Mouse (Mus musculus) splenic B cell, adult 2 months (primary cell): ENCODE measurements around the gene 9530003J23Rik.
A peak's percentile ranks its signal among the peaks of the same experiment; 100 is the strongest.
"Not testable (repeated sequence)": the region's sequence is repeated elsewhere in the genome, so short reads cannot be mapped to it uniquely, and the experiment has no call there.

Experiments
- DNase-seq: peaks from one replicate; pipeline ENCODE4 v3.0.0-alpha.2; 2011; ENCODE audit warnings: low read depth, low spot score
- H3K27me3 ChIP-seq: 2 replicates; pipeline ENCODE4 v1.6.1; 2012; ENCODE audit warnings: mild to moderate bottlenecking, low read length, moderate library complexity, mixed read lengths; ENCODE audit not compliant: control insufficient read depth, poor library complexity, insufficient read depth, severe bottlenecking
- H3K36me3 ChIP-seq: 2 replicates; pipeline ENCODE4 v1.6.1; 2012; ENCODE audit warnings: mild to moderate bottlenecking, low read length, moderate library complexity, mixed read lengths; ENCODE audit not compliant: control insufficient read depth, poor library complexity, insufficient read depth, severe bottlenecking

9530003J23Rik gene

GRCm38 (mm10) chr10:117274645-117275044, 36.1 kb upstream of the 9530003J23Rik start:
- not testable (repeated sequence) for H3K36me3 ChIP-seq, DNase-seq, H3K27me3 ChIP-seq

GRCm38 (mm10) chr10:117272023-117272422, 33.5 kb upstream of the 9530003J23Rik start:
- Histone ChIP-seq H3K36me3 (no peaks in the 10 kb centered on the region; the same call in 1 of the 2 replicates), H3K27me3 (0 out of 2 replicates have a peak, but pooled peaks cover 2% of the 10 kb centered on the region)
- DNase-seq: peak; percentile 39

GRCm38 (mm10) chr10:117259870-117260269, 21.4 kb upstream of the 9530003J23Rik start:
- Histone ChIP-seq H3K27me3 (no peaks in the 10 kb centered on the region), H3K36me3 (no peaks in the 10 kb centered on the region)
- DNase-seq: no peak

GRCm38 (mm10) chr10:117235866-117236265, 2.6 kb downstream of the 9530003J23Rik start:
- no peak for DNase-seq
- Histone ChIP-seq H3K27me3 (no peaks in the 10 kb centered on the region), H3K36me3 (no peaks in the 10 kb centered on the region)

- no peaks in the 10 kb centered on the region for H3K27me3 ChIP-seq
- no peak for DNase-seq
- H3K36me3 ChIP-seq: no peaks in the 10 kb centered on the region
These were observed 3.7 kb downstream of the 9530003J23Rik start for GRCm38 (mm10) chr10:117234825-117235224.

- peak; percentile 45 for DNase-seq
- no peaks in the 10 kb centered on the region for H3K27me3 ChIP-seq
These were observed 8.7 kb downstream of the 9530003J23Rik start for GRCm38 (mm10) chr10:117229826-117230225.

GRCm38 (mm10) chr10:117226002-117226401, 12.5 kb downstream of the 9530003J23Rik start:
- H3K27me3 ChIP-seq: no peaks in the 10 kb centered on the region
- no peak for DNase-seq
- H3K36me3 ChIP-seq: no peaks in the 10 kb centered on the region; the same call in 1 of the 2 replicates

More at GRCm38 (mm10) chr10:117229826-117230225, 8.7 kb downstream of the 9530003J23Rik start:
- no peaks in the 10 kb centered on the region for H3K36me3 ChIP-seq

GRCm38 (mm10) chr10:117225094-117225493, 13.4 kb downstream of the 9530003J23Rik start:
- H3K36me3 ChIP-seq: peaks cover 3% of the 10 kb centered on the region
- H3K27me3 ChIP-seq: no peaks in the 10 kb centered on the region
- no peak for DNase-seq

GRCm38 (mm10) chr10:117224102-117224990, 14.2 kb downstream of the 9530003J23Rik start, which contains the start of gene Yeats4:
Yeats4 (minus strand) TSS chr10:117224507.
- no peaks in the 10 kb centered on the region for H3K27me3 ChIP-seq
- peak; percentile 97 for DNase-seq
- H3K36me3 ChIP-seq: peaks cover 8% of the 10 kb centered on the region

GRCm38 (mm10) chr10:117223758-117224101, 14.8 kb downstream of the 9530003J23Rik start:
- peaks cover 8% of the 10 kb centered on the region for H3K36me3 ChIP-seq
- no peak for DNase-seq
- H3K27me3 ChIP-seq: no peaks in the 10 kb centered on the region

GRCm38 (mm10) chr10:117222821-117223220, 15.7 kb downstream of the 9530003J23Rik start:
- Histone ChIP-seq H3K36me3 (peaks cover 8% of the 10 kb centered on the region), H3K27me3 (no peaks in the 10 kb centered on the region)
- no peak for DNase-seq

- Histone ChIP-seq H3K36me3 (peaks cover 11% of the 10 kb centered on the region), H3K27me3 (no peaks in the 10 kb centered on the region)
- DNase-seq: no peak
These were observed 20.2 kb downstream of the 9530003J23Rik start for GRCm38 (mm10) chr10:117218351-117218750.

- H3K27me3 ChIP-seq: no peaks in the 10 kb centered on the region
- DNase-seq: peak; percentile 36
- peaks cover 11% of the 10 kb centered on the region for H3K36me3 ChIP-seq
These were observed 21.2 kb downstream of the 9530003J23Rik start for GRCm38 (mm10) chr10:117217246-117217840.

- no peaks in the 10 kb centered on the region for H3K27me3 ChIP-seq
- DNase-seq: peak; percentile 87
- peaks cover 11% of the 10 kb centered on the region for H3K36me3 ChIP-seq
These were observed 21.7 kb downstream of the 9530003J23Rik start for GRCm38 (mm10) chr10:117216793-117217192.

- peaks cover 11% of the 10 kb centered on the region for H3K36me3 ChIP-seq
- DNase-seq: peak; percentile 97
- H3K27me3 ChIP-seq: no peaks in the 10 kb centered on the region
These were observed 22.4 kb downstream of the 9530003J23Rik start for GRCm38 (mm10) chr10:117216132-117216495.
